Mouse (Mus musculus) embryonic facial prominence, embryonic 15.5 days (tissue): ENCODE measurements around the gene Zswim9. TPM values are rescaled to one million over a fixed set of nuclear protein-coding genes. Genes with fewer than 3 reads are reported as not detected.
A peak's percentile ranks its signal among the peaks of the same experiment; 100 is the strongest.

Experiments
- ATAC-seq: fragments of 200-750 bp; cut with Nextera tagmentation; 2 replicates; pipeline ENCODE4 v1.8.0; 2017; ENCODE audit warnings: low read depth, moderate TSS enrichment; ENCODE audit not compliant: insufficient number of reproducible peaks, low FRiP score, low TSS enrichment
- H3K27ac ChIP-seq: fragments of 300-500 bp; sonication (generic); replicated peaks from 2 replicates; pipeline ENCODE4 v1.5.1; 2015; ENCODE audit warnings: mild to moderate bottlenecking, inconsistent platforms
- H3K27me3 ChIP-seq: fragments of 300-500 bp; sonication (generic); 2 replicates; pipeline ENCODE4 v1.6.1; 2015; ENCODE audit warnings: inconsistent platforms
- H3K36me3 ChIP-seq: fragments of 300-500 bp; sonication (generic); 2 replicates; pipeline ENCODE4 v1.6.1; 2015; ENCODE audit warnings: mild to moderate bottlenecking, inconsistent platforms
- H3K4me1 ChIP-seq: fragments of 300-500 bp; sonication (generic); 2 replicates; pipeline ENCODE4 v1.6.1; 2015; ENCODE audit warnings: inconsistent platforms
- H3K4me2 ChIP-seq: fragments of 300-500 bp; sonication (generic); replicated peaks from 2 replicates; pipeline ENCODE4 v1.6.1; 2015; ENCODE audit warnings: mild to moderate bottlenecking, inconsistent platforms
- H3K4me3 ChIP-seq: fragments of 300-500 bp; sonication (generic); replicated peaks from 2 replicates; pipeline ENCODE4 v1.5.1; 2015; ENCODE audit warnings: mild to moderate bottlenecking, inconsistent platforms
- H3K9ac ChIP-seq: fragments of 300-500 bp; sonication (generic); 2 replicates; pipeline ENCODE4 v1.6.1; 2015; ENCODE audit warnings: inconsistent platforms
- H3K9me3 ChIP-seq: fragments of 300-500 bp; sonication (generic); replicated peaks from 2 replicates; pipeline ENCODE4 v1.6.1; 2016; ENCODE audit warnings: inconsistent platforms
- WGBS: fragments of 180-500 bp; shearing (Covaris S2); methylation state at CpG from one replicate; pipeline ENCODE4 v1.1.7; 2015; 5-methylcytosine and 5-hydroxymethylcytosine counted together
- polyA plus RNA-seq: library from polyadenylated mRNA; unstranded; fragments of >200 nt; fragmentation: Nextera tagmentation; extraction: Ambion mirVana; gene quantifications from 2 replicates; pipeline ENCODE4 v1.2.1, GENCODE M21; 2015

Gene Zswim9
- polyA plus RNA-seq, result 10.7 TPM in 2 replicates

DNA sequence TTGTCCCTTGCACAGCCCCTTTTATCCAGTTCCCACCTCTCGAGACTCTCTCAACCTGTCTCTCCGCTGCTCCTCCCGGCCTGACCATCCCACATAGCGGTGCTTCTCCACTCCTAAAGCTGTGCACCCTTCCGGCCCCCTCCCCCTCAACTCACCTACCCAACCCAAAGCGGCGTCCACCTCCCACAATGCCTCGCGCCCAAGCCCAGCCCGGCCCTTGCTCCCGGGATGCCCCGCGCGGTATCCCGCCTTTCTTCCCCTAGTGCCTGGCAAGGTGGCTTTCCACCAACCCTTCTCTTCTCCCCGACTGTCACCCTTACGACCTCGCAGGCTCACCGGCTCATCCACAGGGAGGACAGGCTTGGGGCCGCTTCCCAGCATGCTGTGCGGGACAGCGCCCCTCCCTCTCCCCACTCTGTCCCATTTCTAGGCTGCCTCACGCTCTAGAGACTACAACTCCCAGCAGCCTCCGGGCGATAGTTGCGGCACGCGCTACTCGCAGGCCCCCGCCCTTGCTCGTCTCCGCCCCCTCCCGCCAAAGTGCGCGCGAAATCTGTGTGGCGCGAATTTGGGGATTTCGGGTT lies at the start of gene Zswim9:
Gene Zswim9 (minus strand): TSS at position 414 of the 584 bp plus-strand sequence.
- H3K4me3 ChIP-seq, result peak within 1 kb of the TSS; percentile 62
- 3% methylated on average over 39 of the region's 39 CpGs for WGBS
- peak; percentile 98 for ATAC-seq

DNA sequence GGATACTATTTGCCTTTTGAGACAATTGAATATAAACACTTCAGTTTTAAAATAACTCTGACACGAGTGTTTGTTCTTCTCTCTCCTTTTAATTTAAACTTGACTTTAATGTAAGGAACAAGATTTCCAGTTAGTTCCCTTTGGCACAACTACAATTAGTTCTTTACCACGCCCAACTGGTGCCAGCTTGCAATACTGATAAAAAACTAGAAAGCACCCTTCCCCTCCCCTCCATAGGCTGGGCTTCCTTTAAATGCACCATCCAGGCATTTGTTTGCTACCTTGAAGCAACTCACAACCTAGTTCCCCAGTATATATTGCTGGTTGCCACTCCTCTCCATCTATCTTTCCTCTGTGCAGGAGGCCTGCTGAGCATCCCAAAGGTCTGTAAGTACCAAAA lies 45.8 kb upstream of the Zswim9 start, which contains the start of gene Pla2g4c:
Gene Pla2g4c (plus strand): TSS at position 340 of the 400 bp plus-strand sequence.
- H3K4me2 ChIP-seq, result no peak within 1 kb of the TSS
- no peak within 1 kb of the TSS for H3K9ac ChIP-seq
- no peaks in the 10 kb centered on the region for H3K9me3 ChIP-seq
- whole genome bisulfite sequencing, result 72% methylated on average over 2 of the region's 2 CpGs
- H3K4me1 ChIP-seq, result no peaks in the 10 kb centered on the region
- no peaks in the 10 kb centered on the region for H3K36me3 ChIP-seq
- no peak for ATAC-seq
- H3K27me3 ChIP-seq, result no peaks in the 10 kb centered on the region
- H3K27ac ChIP-seq, result no peak within 1 kb of the TSS
- no peak within 1 kb of the TSS for H3K4me3 ChIP-seq

More for the DNA sequence above, at the start of gene Zswim9:
- Histone ChIP-seq H3K36me3 (peaks cover 35% of the 10 kb centered on the region), H3K27ac (peak within 1 kb of the TSS; percentile 82), H3K4me1 (0 out of 2 replicates have a peak, but pooled peaks cover 4% of the 10 kb centered on the region), H3K9ac (peak within 1 kb of the TSS; percentile 73), H3K9me3 (no peaks in the 10 kb centered on the region), H3K4me2 (peak within 1 kb of the TSS; percentile 60), H3K27me3 (no peaks in the 10 kb centered on the region)

- no peak for ATAC-seq
- H3K27me3 ChIP-seq, result no peaks in the 10 kb centered on the region
- no peaks in the 10 kb centered on the region for H3K9me3 ChIP-seq
- no peak overlapping the region for H3K4me3 ChIP-seq
- no peak overlapping the region for H3K4me2 ChIP-seq
- WGBS, result 88% methylated on average over 3 of the region's 3 CpGs
- no peaks in the 10 kb centered on the region for H3K36me3 ChIP-seq
- no peaks in the 10 kb centered on the region for H3K4me1 ChIP-seq
- H3K27ac ChIP-seq, result no peak overlapping the region
- no peak overlapping the region for H3K9ac ChIP-seq
Measured at GRCm38 (mm10) chr7:13321424-13321823, 42.9 kb upstream of the Zswim9 start.

DNA sequence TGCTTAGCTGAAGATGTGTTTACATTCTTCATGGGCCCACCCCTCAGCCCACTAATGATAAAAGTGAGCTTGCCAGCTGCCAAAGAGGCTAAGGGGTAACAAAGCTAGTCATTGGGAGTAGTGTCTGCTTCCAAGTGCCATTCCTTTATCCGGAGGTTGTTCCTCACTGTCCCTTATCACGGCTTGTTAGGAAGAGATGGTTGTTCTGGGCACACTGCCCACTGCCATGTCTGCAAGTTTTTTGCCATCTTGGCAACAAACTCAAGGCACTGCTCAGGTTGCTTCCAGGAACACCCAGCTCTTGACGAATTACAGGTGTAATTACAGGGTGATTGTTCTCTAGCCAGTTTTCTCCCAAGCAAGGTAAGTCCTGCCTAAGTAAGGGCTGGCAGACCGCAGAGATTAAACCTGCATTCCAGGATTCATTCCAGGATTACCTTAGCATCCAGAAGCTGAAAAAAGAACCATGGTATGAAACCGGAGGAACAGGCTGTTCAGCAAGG lies 35.6 kb upstream of the Zswim9 start:
- Histone ChIP-seq H3K27me3 (no peaks in the 10 kb centered on the region), H3K9ac (no peak overlapping the region), H3K4me3 (no peak overlapping the region), H3K27ac (peak overlapping the region; percentile 70), H3K9me3 (no peaks in the 10 kb centered on the region), H3K4me1 (peaks cover 9% of the 10 kb centered on the region; the same call in 1 of the 2 replicates), H3K4me2 (no peak overlapping the region), H3K36me3 (peaks cover 40% of the 10 kb centered on the region)
- ATAC-seq, result peak; percentile 75
- WGBS, result 57% methylated on average over 5 of the region's 5 CpGs

DNA sequence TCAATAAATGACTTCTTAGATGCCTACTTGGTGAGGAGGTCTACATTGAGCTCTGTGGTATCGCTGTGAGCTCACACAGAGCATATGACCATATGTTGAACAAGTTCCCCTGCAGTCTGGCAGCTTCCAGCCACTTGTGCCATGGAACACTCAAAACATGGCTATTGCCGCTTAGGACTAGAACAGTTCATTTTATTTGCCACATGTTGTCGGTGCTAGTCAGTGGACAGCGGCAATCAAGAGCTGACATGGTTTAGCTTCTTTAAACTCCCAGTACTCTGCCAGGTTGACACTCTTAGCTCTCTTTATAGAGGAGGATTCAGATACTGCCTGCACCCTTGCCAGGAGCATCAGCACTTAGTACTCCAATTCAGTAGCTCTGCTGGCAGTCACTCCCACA lies 32.9 kb upstream of the Zswim9 start:
- no peaks in the 10 kb centered on the region for H3K9me3 ChIP-seq

DNA sequence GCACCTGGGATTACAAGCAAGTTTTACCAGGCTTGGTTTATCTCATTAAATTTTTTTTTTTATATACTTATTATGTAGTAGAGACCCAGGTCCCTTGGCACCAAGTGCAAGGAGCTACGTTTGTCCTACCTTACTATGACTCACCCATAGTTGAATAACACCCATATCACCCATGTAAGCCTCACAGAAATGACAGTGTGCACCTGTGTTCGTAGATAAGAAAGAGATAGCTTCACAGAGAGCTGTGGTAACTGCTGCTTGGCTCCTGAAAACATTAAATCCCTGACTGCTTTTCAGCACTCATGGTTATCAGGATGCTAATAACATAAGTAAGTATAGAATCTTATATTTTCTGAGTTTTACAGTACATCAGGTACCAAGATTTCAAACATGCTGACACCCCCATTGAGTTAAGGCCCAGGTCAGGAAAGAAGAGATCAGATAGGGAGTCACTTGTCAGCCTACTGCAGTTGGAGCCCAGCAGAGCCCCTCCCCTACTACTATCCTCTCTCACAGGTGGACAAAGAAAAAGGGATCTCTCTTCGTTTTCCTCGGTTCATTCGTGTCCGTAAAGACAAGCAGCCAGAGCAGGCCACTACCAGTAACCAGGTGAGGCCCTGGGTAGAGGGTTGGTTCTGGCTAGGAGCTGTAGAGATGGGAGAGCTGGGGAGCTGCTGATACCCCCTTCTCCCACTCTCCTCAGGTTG lies 32.1 kb upstream of the Zswim9 start:
- no peak for ATAC-seq
- no peak overlapping the region for H3K27ac ChIP-seq
- H3K4me3 ChIP-seq, result no peak overlapping the region
- no peak overlapping the region for H3K4me2 ChIP-seq
- no peaks in the 10 kb centered on the region for H3K9me3 ChIP-seq
- H3K36me3 ChIP-seq, result peaks cover 72% of the 10 kb centered on the region
- H3K9ac ChIP-seq, result no peak overlapping the region
- 89% methylated on average over 6 of the region's 6 CpGs for WGBS
- peaks cover 9% of the 10 kb centered on the region; the same call in 1 of the 2 replicates for H3K4me1 ChIP-seq
- no peaks in the 10 kb centered on the region for H3K27me3 ChIP-seq

More for the DNA sequence above, 32.9 kb upstream of the Zswim9 start:
- H3K4me3 ChIP-seq, result no peak overlapping the region
- no peak for ATAC-seq
- peaks cover 9% of the 10 kb centered on the region; the same call in 1 of the 2 replicates for H3K4me1 ChIP-seq
- H3K27ac ChIP-seq, result no peak overlapping the region
- WGBS, result 94% methylated on average over 4 of the region's 4 CpGs
- H3K36me3 ChIP-seq, result peaks cover 64% of the 10 kb centered on the region
- H3K4me2 ChIP-seq, result no peak overlapping the region
- no peaks in the 10 kb centered on the region for H3K27me3 ChIP-seq
- H3K9ac ChIP-seq, result no peak overlapping the region

DNA sequence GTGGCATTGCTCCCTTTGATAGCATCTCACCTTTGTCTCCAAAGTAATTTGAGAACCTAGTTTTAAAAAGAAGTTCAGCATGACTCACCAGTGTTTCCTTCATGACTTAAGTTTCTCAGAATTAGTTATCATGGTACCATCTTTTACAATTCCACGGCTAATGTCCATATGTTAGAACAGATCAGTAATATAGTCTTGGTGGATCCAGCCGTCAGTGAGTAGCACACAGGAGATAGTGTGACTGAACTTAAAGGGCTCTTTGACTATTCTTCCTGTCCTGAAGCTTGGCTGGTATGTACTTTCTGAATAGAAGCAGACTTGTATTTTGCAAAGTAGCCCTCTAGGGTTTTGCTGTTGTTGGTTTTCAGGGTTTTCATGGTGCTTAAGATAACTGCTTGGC lies 30.9 kb upstream of the Zswim9 start:
- Histone ChIP-seq H3K27me3 (no peaks in the 10 kb centered on the region), H3K36me3 (peaks cover 82% of the 10 kb centered on the region), H3K27ac (no peak overlapping the region), H3K4me3 (no peak overlapping the region), H3K4me1 (peaks cover 6% of the 10 kb centered on the region; the same call in 1 of the 2 replicates), H3K9ac (no peak overlapping the region), H3K9me3 (no peaks in the 10 kb centered on the region), H3K4me2 (no peak overlapping the region)
- 84% methylated on average over 2 of the region's 2 CpGs for WGBS
- ATAC-seq, result no peak

DNA sequence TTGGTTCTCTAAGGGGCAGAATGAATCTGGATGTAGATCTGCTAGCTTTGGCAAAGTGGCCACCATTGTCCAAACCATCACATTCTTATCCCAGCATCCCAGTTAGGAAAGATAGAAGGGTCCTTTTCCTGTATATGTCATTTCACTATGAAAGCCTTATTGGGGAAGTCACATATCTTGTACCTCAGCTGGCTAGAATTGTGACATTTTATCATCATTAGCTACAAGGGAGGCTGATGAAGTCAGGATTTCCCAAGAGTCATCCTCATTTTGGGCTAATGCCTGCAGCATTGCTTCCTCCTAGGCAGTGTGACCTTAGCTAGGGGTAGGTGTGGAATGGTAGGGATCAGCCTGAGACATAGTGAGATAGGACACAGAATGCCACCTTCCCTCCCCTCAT lies 24.9 kb upstream of the Zswim9 start:
- H3K4me1 ChIP-seq, result no peaks in the 10 kb centered on the region
- H3K4me2 ChIP-seq, result no peak overlapping the region
- no peaks in the 10 kb centered on the region for H3K27me3 ChIP-seq
- H3K4me3 ChIP-seq, result no peak overlapping the region
- H3K36me3 ChIP-seq, result peaks cover 86% of the 10 kb centered on the region
- no peak for ATAC-seq
- no peak overlapping the region for H3K9ac ChIP-seq
- no peaks in the 10 kb centered on the region for H3K9me3 ChIP-seq
- no peak overlapping the region for H3K27ac ChIP-seq

DNA sequence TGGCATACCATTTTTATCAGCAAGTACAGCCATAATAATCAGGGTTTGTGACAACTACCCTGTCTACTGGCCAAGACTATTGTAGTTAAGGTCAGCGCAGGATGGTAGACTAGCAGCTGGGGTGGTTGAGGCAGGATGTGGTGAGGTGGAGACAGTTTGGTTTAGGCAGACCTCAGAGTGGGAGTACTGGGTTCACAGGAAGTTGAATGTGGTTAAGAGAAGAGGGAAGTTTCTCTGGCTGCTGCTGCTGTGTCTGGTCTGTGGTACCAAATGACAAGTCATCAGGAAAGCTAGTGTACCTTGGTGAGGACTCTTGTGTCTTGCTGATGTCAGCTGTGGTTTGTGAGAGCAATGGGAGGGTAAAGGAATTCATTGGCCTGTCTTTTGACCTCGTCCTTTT lies 24.3 kb upstream of the Zswim9 start:
- no peaks in the 10 kb centered on the region for H3K9me3 ChIP-seq
- no peak overlapping the region for H3K4me3 ChIP-seq
- no peaks in the 10 kb centered on the region for H3K27me3 ChIP-seq
- H3K27ac ChIP-seq, result no peak overlapping the region
- ATAC-seq, result no peak; the same call in 1 of the 2 replicates
- peaks cover 85% of the 10 kb centered on the region for H3K36me3 ChIP-seq
- no peak overlapping the region for H3K4me2 ChIP-seq
- no peaks in the 10 kb centered on the region for H3K4me1 ChIP-seq
- WGBS, result 82% methylated on average over 2 of the region's 2 CpGs
- no peak overlapping the region for H3K9ac ChIP-seq

DNA sequence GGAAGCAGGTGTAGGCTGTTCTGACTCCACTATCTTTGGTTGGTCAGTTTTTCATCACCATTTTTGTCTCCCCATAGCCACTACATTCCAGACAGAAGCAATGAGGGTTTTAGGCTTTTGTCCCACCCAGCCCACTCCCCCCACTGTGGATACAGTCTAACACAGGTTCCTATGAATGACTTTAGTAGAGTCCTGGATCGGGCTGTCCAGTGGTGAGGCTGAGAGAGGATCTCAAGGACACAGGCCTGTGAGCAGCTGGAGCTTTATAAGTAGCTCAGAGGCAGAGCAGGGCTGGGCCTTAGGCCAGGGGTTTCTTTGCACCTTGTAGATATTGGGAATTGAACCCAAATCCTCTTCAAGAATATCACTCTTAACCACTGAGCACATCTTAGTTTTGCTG lies 23.1 kb upstream of the Zswim9 start:
- no peak for ATAC-seq
- Histone ChIP-seq H3K9me3 (no peaks in the 10 kb centered on the region), H3K27me3 (no peaks in the 10 kb centered on the region), H3K9ac (no peak overlapping the region), H3K27ac (no peak overlapping the region), H3K4me1 (no peaks in the 10 kb centered on the region), H3K36me3 (peaks cover 87% of the 10 kb centered on the region), H3K4me3 (no peak overlapping the region), H3K4me2 (no peak overlapping the region)
- 96% methylated on average over 1 of the region's 1 CpGs for WGBS

DNA sequence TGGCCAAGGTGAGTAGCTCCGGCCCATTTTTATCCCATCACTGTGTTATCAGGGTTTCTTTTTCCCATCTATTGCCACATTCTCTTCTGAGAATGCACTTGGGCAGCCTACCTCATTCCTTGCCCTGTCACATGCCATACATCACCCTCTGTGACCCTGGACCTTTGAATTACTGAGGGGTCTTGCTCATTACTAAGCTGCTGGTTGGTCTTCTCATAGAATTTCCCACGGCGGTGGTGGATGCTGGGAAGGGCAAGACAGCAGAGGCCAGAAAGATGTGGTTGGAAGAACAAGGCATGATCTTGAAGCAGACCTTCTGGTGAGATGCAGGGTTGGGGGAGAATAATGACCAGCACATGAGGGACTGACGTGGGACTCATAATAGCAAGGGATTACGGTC lies 20.3 kb upstream of the Zswim9 start:
- Histone ChIP-seq H3K9ac (no peak overlapping the region), H3K9me3 (no peaks in the 10 kb centered on the region), H3K4me3 (no peak overlapping the region), H3K4me1 (no peaks in the 10 kb centered on the region), H3K36me3 (peaks cover 84% of the 10 kb centered on the region), H3K4me2 (no peak overlapping the region), H3K27me3 (no peaks in the 10 kb centered on the region), H3K27ac (no peak overlapping the region)
- WGBS, result 88% methylated on average over 5 of the region's 5 CpGs
- no peak for ATAC-seq
